ENCODE assay signal across 7 mouse cellular contexts in the genomic region with DNA sequence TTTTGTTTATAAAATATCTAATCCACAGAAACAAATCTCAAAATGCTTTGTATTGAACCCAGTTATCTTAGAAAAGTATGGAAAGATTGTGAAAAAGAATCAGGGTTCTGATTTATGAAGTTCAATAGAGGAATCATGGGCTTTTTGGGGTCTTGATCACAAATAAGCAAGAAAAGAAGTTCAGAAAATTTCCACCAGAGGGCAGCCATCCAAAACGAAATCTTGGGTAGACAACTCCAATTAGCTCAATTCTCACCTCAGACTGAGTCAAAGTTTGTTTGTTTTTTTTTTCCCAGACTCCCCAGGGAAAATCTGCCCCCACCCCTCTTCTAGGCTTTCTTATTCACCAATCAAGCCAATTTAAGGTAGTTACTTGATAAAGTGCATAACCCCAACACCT. TPM values are rescaled to one million over a fixed set of nuclear protein-coding genes. Genes with fewer than 3 reads are reported as not detected.
DNase-seq lines count a peak whose midpoint lies in the region; ATAC-seq and TF ChIP-seq lines count a peak whose summit lies in the region.

No protein-coding gene starts in this region.

- H3K4me2 ChIP-seq in hindbrain, postnatal 0 days (ENCODE audit: low read depth, low read length) = no peak overlapping the region
- H3K4me2 ChIP-seq in hindbrain, embryonic 13.5 days = no peak overlapping the region
- H3K4me2 ChIP-seq in embryonic facial prominence, embryonic 14.5 days (ENCODE audit: low read depth, low read length) = no peak overlapping the region
- no peak overlapping the region for H3K4me2 ChIP-seq in forebrain, embryonic 11.5 days (ENCODE audit: low read depth, low read length, severe bottlenecking)

- peak; percentile 70 for DNase-seq in hindbrain, postnatal 0 days (ENCODE audit: low spot score)
- peak; percentile 50 for DNase-seq in 416B (ENCODE audit: low read depth)
- peak; percentile 55 for DNase-seq in CD4-positive helper T cell, adult 2 months (ENCODE audit: low read depth, low spot score)
- DNase-seq in embryonic facial prominence, embryonic 14.5 days (ENCODE audit: low spot score) = peak; percentile 34
- peak; percentile 42 to 56 for DNase-seq in natural killer cell, adult 2 months (ENCODE audit: low spot score in 2 of 2)
- DNase-seq in forebrain, embryonic 11.5 days (ENCODE audit: low spot score) = no peak

- H3K27ac ChIP-seq in hindbrain, postnatal 0 days = no peak overlapping the region
- no peak overlapping the region for H3K27ac ChIP-seq in hindbrain, embryonic 13.5 days
- H3K27ac ChIP-seq in embryonic facial prominence, embryonic 14.5 days (replicated peaks; ENCODE audit: low read depth, low read length) = no peak overlapping the region
- H3K27ac ChIP-seq in forebrain, embryonic 11.5 days (ENCODE audit: low read depth, low read length) = no peak overlapping the region

- TF ChIP-seq CTCF in hindbrain, postnatal 0 days (IDR thresholded peaks at IDR 0.05; ENCODE audit: low read depth) = peak; percentile 58

- no peak overlapping the region for H3K4me3 ChIP-seq in hindbrain, postnatal 0 days (ENCODE audit: low read length)
- H3K4me3 ChIP-seq in hindbrain, embryonic 13.5 days = no peak overlapping the region
- H3K4me3 ChIP-seq in embryonic facial prominence, embryonic 14.5 days (ENCODE audit: low read depth, low read length) = no peak overlapping the region
- H3K4me3 ChIP-seq in forebrain, embryonic 11.5 days (ENCODE audit: low read depth, low read length) = no peak overlapping the region

- no peaks in the 10 kb centered on the region for H3K4me1 ChIP-seq in hindbrain, postnatal 0 days (ENCODE audit: insufficient read depth, low read length)
- H3K4me1 ChIP-seq in hindbrain, embryonic 13.5 days (replicated peaks) = no peaks in the 10 kb centered on the region
- H3K4me1 ChIP-seq in embryonic facial prominence, embryonic 14.5 days (ENCODE audit: control insufficient read depth, insufficient read depth, low read length) = no peaks in the 10 kb centered on the region
- no peaks in the 10 kb centered on the region for H3K4me1 ChIP-seq in forebrain, embryonic 11.5 days (replicated peaks; ENCODE audit: control insufficient read depth, insufficient read depth, low read length)

- H3K9me3 ChIP-seq in hindbrain, postnatal 0 days (ENCODE audit: low read length) = no peaks in the 10 kb centered on the region
- no peaks in the 10 kb centered on the region for H3K9me3 ChIP-seq in hindbrain, embryonic 13.5 days
- no peaks in the 10 kb centered on the region for H3K9me3 ChIP-seq in embryonic facial prominence, embryonic 14.5 days (ENCODE audit: control insufficient read depth, low read length)
- H3K9me3 ChIP-seq in forebrain, embryonic 11.5 days (ENCODE audit: control insufficient read depth, low read length) = no peaks in the 10 kb centered on the region

- no peak overlapping the region for H3K9ac ChIP-seq in hindbrain, postnatal 0 days (replicated peaks; ENCODE audit: low read length)
- H3K9ac ChIP-seq in hindbrain, embryonic 13.5 days = no peak overlapping the region
- no peak overlapping the region for H3K9ac ChIP-seq in embryonic facial prominence, embryonic 14.5 days (ENCODE audit: low read depth, low read length)
- no peak overlapping the region for H3K9ac ChIP-seq in forebrain, embryonic 11.5 days (ENCODE audit: low read length)

- WGBS in hindbrain, postnatal 0 days = 14% methylated on average over 1 of the region's 1 CpGs
- WGBS in hindbrain, embryonic 13.5 days = 14% methylated on average over 1 of the region's 1 CpGs
- WGBS in embryonic facial prominence, embryonic 14.5 days = 17% methylated on average over 1 of the region's 1 CpGs
- WGBS in forebrain, embryonic 11.5 days = 25% methylated on average over 1 of the region's 1 CpGs

- no peaks in the 10 kb centered on the region for H3K27me3 ChIP-seq in hindbrain, postnatal 0 days (ENCODE audit: insufficient read depth, low read length)
- no peaks in the 10 kb centered on the region for H3K27me3 ChIP-seq in hindbrain, embryonic 13.5 days
- H3K27me3 ChIP-seq in embryonic facial prominence, embryonic 14.5 days (replicated peaks; ENCODE audit: control insufficient read depth, insufficient read depth, low read length) = no peaks in the 10 kb centered on the region
- H3K27me3 ChIP-seq in forebrain, embryonic 11.5 days (ENCODE audit: control insufficient read depth, insufficient read depth, low read length) = no peaks in the 10 kb centered on the region

- ATAC-seq in hindbrain, postnatal 0 days = no peak
- no peak for ATAC-seq in hindbrain, embryonic 13.5 days (ENCODE audit: low FRiP score)
- no peak for ATAC-seq in embryonic facial prominence, embryonic 14.5 days (ENCODE audit: low read depth)
- ATAC-seq in forebrain, embryonic 11.5 days (replicated peaks; ENCODE audit: low FRiP score) = no peak

- no peaks in the 10 kb centered on the region for H3K36me3 ChIP-seq in hindbrain, postnatal 0 days (ENCODE audit: insufficient read depth, low read length)
- no peaks in the 10 kb centered on the region for H3K36me3 ChIP-seq in hindbrain, embryonic 13.5 days
- H3K36me3 ChIP-seq in embryonic facial prominence, embryonic 14.5 days (ENCODE audit: control insufficient read depth, insufficient read depth, low read length) = no peaks in the 10 kb centered on the region
- no peaks in the 10 kb centered on the region for H3K36me3 ChIP-seq in forebrain, embryonic 11.5 days (ENCODE audit: control insufficient read depth, insufficient read depth, low read length)

RNA-seq across cellular contexts. Expression of gene Psd4, which starts 9.7 kb away (rescaled TPM):
- 1.3 and 7.0 TPM in 2 replicates for total RNA-seq in hindbrain, postnatal 0 days (2014; rRNA removed)
- polyA plus RNA-seq in hindbrain, postnatal 0 days (2015; fragmentation: Nextera tagmentation; extraction: Ambion mirVana) = 0.71 and 1.2 TPM in 2 replicates
- polyA plus RNA-seq in hindbrain, embryonic 13.5 days (2015; fragmentation: Nextera tagmentation; extraction: Ambion mirVana) = 0.30 and 0.74 TPM in 2 replicates
- polyA plus RNA-seq in embryonic facial prominence, embryonic 14.5 days (2014; fragmentation: Nextera tagmentation; extraction: Ambion mirVana) = 2.4 and 2.7 TPM in 2 replicates
- 0.41 and 0.61 TPM in 2 replicates for polyA plus RNA-seq in forebrain, embryonic 11.5 days (2014; fragmentation: Nextera tagmentation; extraction: Ambion mirVana)

RNA-seq across cellular contexts. Expression of gene Il1rn, which starts 21.0 kb away (rescaled TPM):
- not detected in 2 replicates for total RNA-seq in hindbrain, postnatal 0 days (2014; rRNA removed)
- polyA plus RNA-seq in hindbrain, postnatal 0 days (2015; fragmentation: Nextera tagmentation; extraction: Ambion mirVana) = 0.13 and 0.16 TPM in 2 replicates
- polyA plus RNA-seq in hindbrain, embryonic 13.5 days (2015; fragmentation: Nextera tagmentation; extraction: Ambion mirVana) = 0.16 and 0.44 TPM in 2 replicates
- polyA plus RNA-seq in embryonic facial prominence, embryonic 14.5 days (2014; fragmentation: Nextera tagmentation; extraction: Ambion mirVana) = 1.9 and 2.3 TPM in 2 replicates
- not detected in 2 replicates for polyA plus RNA-seq in forebrain, embryonic 11.5 days (2014; fragmentation: Nextera tagmentation; extraction: Ambion mirVana)
